13 mouse cellular contexts compared by ENCODE assay signal in genomic region chr17:71134441-71134955, GRCm38 (mm10). TPM values are rescaled to one million over a fixed set of nuclear protein-coding genes. Genes with fewer than 3 reads are reported as not detected.
DNase-seq lines count a peak whose midpoint lies in the region; ATAC-seq and TF ChIP-seq lines count a peak whose summit lies in the region.
"Had no signal": no experiment of that assay in that cellular context is flagged by ENCODE, and none has a peak within 500 bp of the region (broad histone marks: within the 10 kb centered on the region; RNA-seq: fewer than 3 reads in every experiment).

No protein-coding gene starts in this region.

- ATAC-seq in cerebellum, adult (ENCODE audit: insufficient number of reproducible peaks, low FRiP score, low TSS enrichment), result no peak
- ATAC-seq in kidney, embryonic 16.5 days (ENCODE audit: low FRiP score, low TSS enrichment), result no peak
- no peak for ATAC-seq in megakaryocyte, adult 5-6 weeks (ENCODE audit: poor library complexity, severe bottlenecking)
- ATAC-seq: forebrain, embryonic 14.5 days; hindbrain, postnatal 0 days; midbrain, embryonic 15.5 days had no signal

- H3K4me1 ChIP-seq in kidney, adult 2 months (ENCODE audit: control insufficient read depth, insufficient read depth, low read length), result peaks cover 22% of the 10 kb centered on the region
- H3K4me1 ChIP-seq in kidney, embryonic 16.5 days (ENCODE audit: insufficient read depth, low read length), result peaks cover 31% of the 10 kb centered on the region
- H3K4me1 ChIP-seq in megakaryocyte, embryonic 14.5 days, result peaks cover 53% of the 10 kb centered on the region
- no peaks in the 10 kb centered on the region for H3K4me1 ChIP-seq in small intestine, adult 2 months (ENCODE audit: control insufficient read depth, insufficient read depth, insufficient read length, low read length)
- peaks cover 4% of the 10 kb centered on the region; the same call in 1 of the 2 replicates for H3K4me1 ChIP-seq in thymus, adult 2 months (replicated peaks; ENCODE audit: control insufficient read depth, insufficient read depth, low read length)
- H3K4me1 ChIP-seq: midbrain, embryonic 15.5 days had no signal

- H3K27me3 ChIP-seq in kidney, adult 2 months (replicated peaks; ENCODE audit: control insufficient read depth, insufficient read depth, low read length), result no peaks in the 10 kb centered on the region
- H3K27me3 ChIP-seq in kidney, embryonic 16.5 days (ENCODE audit: insufficient read depth, low read length), result no peaks in the 10 kb centered on the region
- no peaks in the 10 kb centered on the region for H3K27me3 ChIP-seq in megakaryocyte, embryonic 14.5 days (replicated peaks)
- H3K27me3 ChIP-seq in small intestine, adult 2 months (ENCODE audit: control insufficient read depth, insufficient read depth, low read length), result no peaks in the 10 kb centered on the region
- H3K27me3 ChIP-seq in thymus, adult 2 months (ENCODE audit: control insufficient read depth, insufficient read depth, low read length), result no peaks in the 10 kb centered on the region
- H3K27me3 ChIP-seq: midbrain, embryonic 15.5 days had no signal

- 93% methylated on average over 3 of the region's 3 CpGs for WGBS in kidney, adult 2 months
- 92% methylated on average over 3 of the region's 3 CpGs for WGBS in kidney, embryonic 16.5 days
- 92% methylated on average over 3 of the region's 3 CpGs for WGBS in small intestine, adult 2 months
- over 99% methylated on average over 3 of the region's 3 CpGs for WGBS in thymus, adult 2 months

- H3K9me3 ChIP-seq in kidney, embryonic 16.5 days (ENCODE audit: low read length), result no peaks in the 10 kb centered on the region
- peaks cover 4% of the 10 kb centered on the region; the same call in 1 of the 2 replicates for H3K9me3 ChIP-seq in megakaryocyte, embryonic 14.5 days
- H3K9me3 ChIP-seq: midbrain, embryonic 15.5 days had no signal

- no peak overlapping the region for H3K9ac ChIP-seq in kidney, embryonic 16.5 days (replicated peaks; ENCODE audit: low read length)
- H3K9ac ChIP-seq: midbrain, embryonic 15.5 days had no signal

- peak; percentile 33 to 47 for DNase-seq in cerebellum, postnatal 14 days
- DNase-seq in kidney, adult 2 months, result peak; percentile 32
- DNase-seq in thymus, adult 2 months, result no peak
- DNase-seq: cerebellum, adult 18-20 months had no signal

- TF ChIP-seq CTCF in kidney, adult 2 months (conservative IDR thresholded peaks at IDR 0.05; ENCODE audit: insufficient read depth, insufficient read length, low read depth, low read length), result no peak
- TF ChIP-seq CTCF in small intestine, adult 2 months (IDR thresholded peaks at IDR 0.05; ENCODE audit: extremely low read depth, insufficient read length, insufficient replicate concordance, low read depth, low read length), result no peak
- TF ChIP-seq CTCF in thymus, adult 2 months (IDR thresholded peaks at IDR 0.05; ENCODE audit: borderline replicate concordance, control insufficient read depth, extremely low read depth, insufficient read depth, low read length, poor library complexity), result no peak

- H3K27ac ChIP-seq in kidney, adult 2 months (ENCODE audit: insufficient read depth, low read depth, low read length), result peak overlapping the region; percentile 78
- no peak overlapping the region for H3K27ac ChIP-seq in kidney, embryonic 16.5 days (ENCODE audit: low read length)
- peak overlapping the region; percentile 70 for H3K27ac ChIP-seq in small intestine, adult 2 months (ENCODE audit: insufficient read depth, low read depth, low read length)
- no peak overlapping the region for H3K27ac ChIP-seq in thymus, adult 2 months (ENCODE audit: control insufficient read depth, insufficient read depth, low read length)
- H3K27ac ChIP-seq: hindbrain, postnatal 0 days; kidney, postnatal 0 days; midbrain, embryonic 15.5 days had no signal

- TF ChIP-seq POLR2A in kidney, adult 2 months (IDR thresholded peaks at IDR 0.05; ENCODE audit: low read depth, low read length), result no peak
- no peak for TF ChIP-seq POLR2A in small intestine, adult 2 months (IDR thresholded peaks at IDR 0.05; ENCODE audit: low read depth, low read length)
- no peak for TF ChIP-seq POLR2A in thymus, adult 2 months (IDR thresholded peaks at IDR 0.05; ENCODE audit: control insufficient read depth, extremely low read depth, insufficient read depth, low read length, poor library complexity)

- no peaks in the 10 kb centered on the region for H3K36me3 ChIP-seq in kidney, adult 2 months (ENCODE audit: control insufficient read depth, insufficient read depth, low read length)
- H3K36me3 ChIP-seq in kidney, embryonic 16.5 days (ENCODE audit: insufficient read depth, low read length), result no peaks in the 10 kb centered on the region
- H3K36me3 ChIP-seq in megakaryocyte, embryonic 14.5 days (replicated peaks; ENCODE audit: low read length), result peaks cover 7% of the 10 kb centered on the region
- no peaks in the 10 kb centered on the region for H3K36me3 ChIP-seq in small intestine, adult 2 months (ENCODE audit: control insufficient read depth, insufficient read depth, low read length)
- no peaks in the 10 kb centered on the region for H3K36me3 ChIP-seq in thymus, adult 2 months (ENCODE audit: control insufficient read depth, insufficient read depth, low read length)
- H3K36me3 ChIP-seq: midbrain, embryonic 15.5 days had no signal

- no peak overlapping the region for H3K4me3 ChIP-seq in kidney, adult 2 months (ENCODE audit: insufficient read depth, low read depth, low read length)
- H3K4me3 ChIP-seq in kidney, embryonic 16.5 days (ENCODE audit: low read length), result no peak overlapping the region
- peak overlapping the region; percentile 59 for H3K4me3 ChIP-seq in megakaryocyte, embryonic 14.5 days (replicated peaks)
- no peak overlapping the region for H3K4me3 ChIP-seq in small intestine, adult 2 months (ENCODE audit: low read depth, low read length)
- no peak overlapping the region for H3K4me3 ChIP-seq in thymus, adult 2 months (ENCODE audit: control insufficient read depth, insufficient read depth, low read length)
- H3K4me3 ChIP-seq: midbrain, embryonic 15.5 days had no signal

- no peak overlapping the region for H3K4me2 ChIP-seq in kidney, embryonic 16.5 days (replicated peaks; ENCODE audit: low read depth, low read length)
- H3K4me2 ChIP-seq: midbrain, embryonic 15.5 days had no signal

RNA-seq across cellular contexts. Expression of gene Lpin2, which starts 47.9 kb away (rescaled TPM):
- polyA plus RNA-seq in kidney, adult 2 months (2012; rRNA removed), result 17.7 and 20.5 TPM in 2 replicates
- polyA plus RNA-seq in kidney, embryonic 16.5 days (2015; fragmentation: Nextera tagmentation; extraction: Ambion mirVana), result 65.8 and 78.4 TPM in 2 replicates
- polyA plus RNA-seq in megakaryocyte, embryonic 14.5 days (2012; ENCODE audit: insufficient read depth, low replicate concordance), result 7.6 TPM in 2 replicates
- total RNA-seq in megakaryocyte, adult 5-6 weeks (2015), result 21.7 and 25.3 TPM in 2 replicates
- 31.4 and 38.1 TPM in 2 replicates for total RNA-seq in megakaryocyte, adult 5-6 weeks (2017)
- 7.7 and 39.8 TPM in 2 replicates for polyA plus RNA-seq in small intestine, adult 2 months (2012; rRNA removed)
- 16.7 and 17.4 TPM in 2 replicates for polyA plus RNA-seq in thymus, adult 2 months (2012; rRNA removed)

Comparison
In these comparisons a context has a peak if more than half of its experiments do, and no peak if none do; other contexts are left out.
1. H3K27ac ChIP-seq: peak in kidney, adult 2 months (single experiment) and small intestine, adult 2 months (single experiment); none in kidney, embryonic 16.5 days (single experiment) and thymus, adult 2 months (single experiment).